Mouse (Mus musculus): ENCODE data around the gene Gm49322. TPM values are rescaled to one million over a fixed set of nuclear protein-coding genes. Genes with fewer than 3 reads are reported as not detected.

Gm49322 gene
- polyA plus RNA-seq, 1 experiment from 2014 or later = 2.1 TPM

DNA sequence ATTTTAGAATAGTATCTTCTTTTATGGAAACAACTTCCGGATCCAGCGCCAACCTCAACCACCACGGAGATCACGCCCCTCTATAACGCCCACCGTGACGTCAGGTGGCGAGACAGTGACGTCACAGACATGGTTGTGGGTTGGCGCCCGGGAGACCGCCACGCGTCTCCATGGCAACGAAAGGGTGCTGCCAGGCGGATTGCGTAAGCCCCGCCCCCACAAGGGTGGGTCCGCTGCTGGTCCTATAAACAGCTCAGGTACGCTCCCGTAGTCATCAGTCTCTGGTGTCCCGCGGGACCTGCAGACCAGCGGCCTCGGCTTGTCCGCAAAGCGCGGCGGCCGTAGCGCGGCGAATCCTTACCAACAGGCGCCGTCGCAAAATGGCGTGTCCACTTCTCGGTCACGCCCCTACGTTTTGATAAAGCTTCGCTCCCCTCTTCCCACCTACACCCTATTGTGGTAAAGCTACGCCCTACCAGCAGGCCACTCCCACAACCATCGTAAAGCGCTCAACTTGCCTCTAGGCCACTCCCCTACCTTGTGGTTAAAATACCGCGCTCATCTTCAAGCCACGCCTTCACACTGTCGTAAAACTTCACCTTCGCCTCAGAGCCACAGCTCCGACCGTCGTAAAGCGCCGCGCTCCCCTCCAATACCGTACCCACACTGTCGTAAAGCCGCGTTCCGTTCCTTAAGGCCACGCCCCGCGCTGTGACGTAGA lies 16.3 kb downstream of the Gm49322 start:
- Histone ChIP-seq H3K27ac (replicated peaks; ENCODE audit: low read depth, low read length) (peak overlapping the region; percentile 53), H3K36me3 (ENCODE audit: control insufficient read depth, insufficient read depth, low read length) (no peaks in the 10 kb centered on the region), H3K4me2 (ENCODE audit: low read depth, severe bottlenecking) (peak overlapping the region; percentile 69), H3K4me3 (ENCODE audit: low read depth, low read length) (peak overlapping the region; percentile 87), H3K9ac (ENCODE audit: low read length) (peak overlapping the region; percentile 80), H3K4me1 (ENCODE audit: control insufficient read depth, insufficient read depth, low read length) (peaks cover 17% of the 10 kb centered on the region), H3K27me3 (ENCODE audit: control insufficient read depth, insufficient read depth, low read length) (no peaks in the 10 kb centered on the region), H3K9me3 (ENCODE audit: control insufficient read depth, low read length) (no peaks in the 10 kb centered on the region)
- DNase-seq (ENCODE audit: low spot score) (peak; percentile 100), ATAC-seq (ENCODE audit: insufficient number of reproducible peaks, low FRiP score, low TSS enrichment, low read depth) (peak; percentile 95)
- WGBS = under 1% methylated on average over 64 of the region's 64 CpGs

DNA sequence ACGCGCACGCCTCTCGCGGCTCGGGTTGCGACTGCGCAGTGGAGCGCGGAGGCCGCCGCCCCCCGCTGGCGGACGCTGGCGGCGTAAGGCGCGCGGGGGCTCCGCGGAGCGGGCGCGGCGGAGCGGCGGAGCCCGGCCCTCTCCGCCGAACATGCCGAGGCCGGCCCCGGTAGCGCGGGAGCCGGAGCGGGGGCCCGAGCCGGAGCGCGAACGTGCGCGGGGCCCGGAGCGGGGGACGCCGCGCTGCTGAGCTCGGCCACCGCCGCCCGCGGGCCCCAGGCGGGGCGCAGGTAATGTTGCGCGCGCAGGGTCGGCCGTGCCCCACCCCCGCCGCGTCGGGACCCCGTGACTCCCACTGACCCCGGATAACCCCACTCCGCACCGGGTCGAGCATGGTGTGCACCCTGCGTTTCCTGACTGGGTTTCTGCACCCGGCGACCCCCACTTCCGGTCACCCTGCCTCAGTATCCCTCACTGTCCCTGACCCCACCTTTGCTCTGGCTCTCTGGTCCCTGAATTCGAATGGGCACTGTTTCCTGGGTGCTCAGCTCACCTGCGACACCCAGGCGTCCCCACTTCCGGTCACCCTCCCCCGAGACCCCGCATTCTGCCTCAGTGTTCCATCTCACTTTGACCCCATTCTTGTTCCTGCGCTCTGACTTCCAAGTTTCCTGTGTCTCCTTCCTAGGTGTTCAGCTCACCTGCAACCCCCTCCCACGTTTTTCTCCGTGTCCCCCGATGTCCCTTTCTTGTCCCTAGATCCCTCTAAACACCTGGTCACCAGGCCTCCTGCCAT lies 17.0 kb downstream of the Gm49322 start, which contains the start of gene Csnk1g2:
Csnk1g2 (plus strand) TSS at position 178 of the 796 bp plus-strand sequence.
- DNase-seq (ENCODE audit: low spot score) (peak; percentile 63), ATAC-seq (ENCODE audit: insufficient number of reproducible peaks, low FRiP score, low TSS enrichment, low read depth) (0 out of 2 replicates have a peak, but pooled peaks have one; percentile 10)
- Histone ChIP-seq H3K27ac (replicated peaks; ENCODE audit: low read depth, low read length) (peak within 1 kb of the TSS; percentile 87), H3K9ac (ENCODE audit: low read length) (peak within 1 kb of the TSS; percentile 80), H3K4me1 (ENCODE audit: control insufficient read depth, insufficient read depth, low read length) (peaks cover 24% of the 10 kb centered on the region), H3K9me3 (ENCODE audit: control insufficient read depth, low read length) (no peaks in the 10 kb centered on the region), H3K36me3 (ENCODE audit: control insufficient read depth, insufficient read depth, low read length) (no peaks in the 10 kb centered on the region), H3K4me2 (ENCODE audit: low read depth, severe bottlenecking) (peak within 1 kb of the TSS; percentile 69), H3K27me3 (ENCODE audit: control insufficient read depth, insufficient read depth, low read length) (no peaks in the 10 kb centered on the region), H3K4me3 (ENCODE audit: low read depth, low read length) (peak within 1 kb of the TSS; percentile 87)
- WGBS = under 1% methylated on average over 85 of the region's 85 CpGs

DNA sequence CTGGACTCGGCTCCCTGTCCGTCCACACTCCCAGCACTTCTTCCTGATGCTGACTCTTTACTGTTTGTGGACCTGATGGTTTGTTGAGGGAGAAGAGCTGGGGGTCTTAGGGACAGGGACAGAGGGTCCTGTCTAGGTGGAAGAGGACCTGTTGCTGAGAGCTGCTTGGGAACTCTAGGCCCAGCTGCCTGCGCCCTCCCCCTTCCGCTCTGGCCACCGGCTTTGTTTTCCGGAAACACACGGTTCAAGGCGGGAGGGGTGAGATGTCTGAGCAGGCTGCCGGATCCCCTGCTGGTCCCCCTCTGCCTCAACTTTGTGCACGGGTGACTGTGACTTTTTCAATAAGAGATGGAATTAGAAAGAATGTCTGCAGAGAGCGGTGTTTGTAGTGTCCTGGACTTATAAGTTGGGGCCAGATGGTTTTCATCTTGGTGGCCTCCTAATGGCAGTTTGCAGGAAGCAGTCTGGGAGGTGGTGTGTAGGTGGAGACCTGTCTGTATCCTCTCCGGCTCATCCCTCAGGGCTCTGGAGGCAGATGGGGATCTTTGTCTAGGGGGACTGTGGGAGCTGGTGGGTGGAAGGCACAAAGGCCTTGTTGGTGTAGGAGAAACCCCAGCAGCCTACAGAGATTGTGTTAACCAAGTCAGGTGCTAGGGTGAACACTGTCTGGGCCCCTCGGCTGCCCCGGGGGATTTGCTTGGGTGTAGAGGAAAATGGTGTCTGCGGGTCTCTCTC lies 17.8 kb downstream of the Gm49322 start:
- Histone ChIP-seq H3K9ac (ENCODE audit: low read length) (peak overlapping the region; percentile 80), H3K4me1 (ENCODE audit: control insufficient read depth, insufficient read depth, low read length) (peaks cover 24% of the 10 kb centered on the region), H3K27ac (replicated peaks; ENCODE audit: low read depth, low read length) (peak overlapping the region; percentile 87), H3K9me3 (ENCODE audit: control insufficient read depth, low read length) (no peaks in the 10 kb centered on the region), H3K36me3 (ENCODE audit: control insufficient read depth, insufficient read depth, low read length) (0 out of 2 replicates have a peak, but pooled peaks cover under 1% of the 10 kb centered on the region), H3K27me3 (ENCODE audit: control insufficient read depth, insufficient read depth, low read length) (no peaks in the 10 kb centered on the region), H3K4me2 (ENCODE audit: low read depth, severe bottlenecking) (peak overlapping the region; percentile 64), H3K4me3 (ENCODE audit: low read depth, low read length) (peak overlapping the region; percentile 87)
- ATAC-seq (ENCODE audit: insufficient number of reproducible peaks, low FRiP score, low TSS enrichment, low read depth) (no peak), DNase-seq (ENCODE audit: low spot score) (peak; percentile 78)
- WGBS = 12% methylated on average over 15 of the region's 15 CpGs

DNA sequence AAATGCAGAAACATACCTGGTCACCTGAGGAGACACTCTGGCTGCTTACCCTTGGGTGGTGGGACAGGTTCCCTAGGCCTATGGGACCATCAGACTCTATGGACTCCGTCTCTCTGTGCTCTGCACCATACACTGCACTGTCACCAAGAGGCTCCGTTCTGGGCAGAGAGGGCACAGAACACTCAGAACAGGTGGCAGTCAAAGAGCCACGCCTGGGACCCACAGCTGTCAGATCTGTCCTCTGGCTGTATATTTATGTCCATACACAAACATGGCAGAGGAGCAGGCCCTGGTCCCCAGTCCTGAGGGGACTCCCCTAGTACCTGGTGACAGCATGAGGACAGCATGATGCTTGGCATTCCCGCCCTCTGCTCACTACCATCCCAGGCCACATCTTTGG lies 19.9 kb downstream of the Gm49322 start:
- Histone ChIP-seq H3K4me1 (ENCODE audit: control insufficient read depth, insufficient read depth, low read length) (peaks cover 23% of the 10 kb centered on the region), H3K9ac (ENCODE audit: low read length) (no peak overlapping the region), H3K27ac (replicated peaks; ENCODE audit: low read depth, low read length) (no peak overlapping the region), H3K9me3 (ENCODE audit: control insufficient read depth, low read length) (no peaks in the 10 kb centered on the region), H3K4me3 (ENCODE audit: low read depth, low read length) (no peak overlapping the region), H3K36me3 (ENCODE audit: control insufficient read depth, insufficient read depth, low read length) (0 out of 2 replicates have a peak, but pooled peaks cover 2% of the 10 kb centered on the region), H3K4me2 (ENCODE audit: low read depth, severe bottlenecking) (no peak overlapping the region), H3K27me3 (ENCODE audit: control insufficient read depth, insufficient read depth, low read length) (no peaks in the 10 kb centered on the region)
- DNase-seq (ENCODE audit: low spot score) (no peak), ATAC-seq (ENCODE audit: insufficient number of reproducible peaks, low FRiP score, low TSS enrichment, low read depth) (no peak)
- 95% methylated on average over 4 of the region's 4 CpGs for WGBS

DNA sequence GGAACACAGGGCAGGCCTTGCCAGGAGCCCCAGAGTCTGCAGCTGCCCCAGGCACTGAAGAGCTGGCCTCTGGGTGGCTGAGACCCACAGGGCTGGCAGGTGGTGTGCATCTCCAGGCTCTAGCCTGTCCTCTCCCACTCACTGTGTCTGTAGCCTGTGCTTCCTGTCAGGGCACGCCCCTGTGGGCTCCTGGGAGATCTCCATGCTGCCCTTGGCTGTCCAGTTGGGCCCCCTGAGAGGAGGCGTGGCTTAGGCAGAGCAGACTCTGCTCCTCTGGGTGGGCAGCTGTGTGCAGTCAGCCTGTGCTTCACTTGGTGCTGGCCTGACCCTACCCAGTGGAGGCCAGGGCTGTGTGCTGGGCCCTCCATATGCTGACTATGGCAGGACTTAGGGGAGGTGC lies 21.9 kb downstream of the Gm49322 start:
- WGBS = 55% methylated on average over 2 of the region's 2 CpGs
- Histone ChIP-seq H3K9me3 (ENCODE audit: control insufficient read depth, low read length) (no peaks in the 10 kb centered on the region), H3K4me3 (ENCODE audit: low read depth, low read length) (no peak overlapping the region), H3K4me1 (ENCODE audit: control insufficient read depth, insufficient read depth, low read length) (peaks cover 18% of the 10 kb centered on the region), H3K9ac (ENCODE audit: low read length) (no peak overlapping the region), H3K27me3 (ENCODE audit: control insufficient read depth, insufficient read depth, low read length) (no peaks in the 10 kb centered on the region), H3K4me2 (ENCODE audit: low read depth, severe bottlenecking) (no peak overlapping the region), H3K27ac (replicated peaks; ENCODE audit: low read depth, low read length) (no peak overlapping the region), H3K36me3 (ENCODE audit: control insufficient read depth, insufficient read depth, low read length) (peaks cover 5% of the 10 kb centered on the region; the same call in 1 of the 2 replicates)
- DNase-seq (ENCODE audit: low spot score) (no peak), ATAC-seq (ENCODE audit: insufficient number of reproducible peaks, low FRiP score, low TSS enrichment, low read depth) (no peak; the same call in 1 of the 2 replicates)

DNA sequence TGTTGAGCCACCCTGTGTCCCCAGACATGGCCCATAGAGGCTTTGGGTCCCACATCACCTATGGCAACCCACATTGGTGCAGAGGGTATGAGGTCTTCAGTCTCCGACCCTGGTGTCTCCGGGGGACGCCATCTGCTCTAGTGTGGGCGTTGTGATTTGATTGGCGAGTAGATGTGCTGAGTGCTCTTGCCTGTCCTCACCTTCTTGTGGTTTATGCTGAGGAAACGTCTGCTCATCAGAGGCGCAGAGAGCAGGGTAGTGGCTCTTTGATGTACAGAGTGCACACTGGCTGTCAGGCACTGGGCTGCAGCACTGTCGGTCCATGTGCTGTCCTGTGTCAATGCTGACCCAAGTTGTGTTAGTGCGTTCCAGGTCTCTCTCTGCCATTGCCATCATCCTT lies 23.1 kb downstream of the Gm49322 start:
- no peaks in the 10 kb centered on the region for H3K9me3 ChIP-seq (ENCODE audit: control insufficient read depth, low read length)
- DNase-seq (ENCODE audit: low spot score) (no peak), ATAC-seq (ENCODE audit: insufficient number of reproducible peaks, low FRiP score, low TSS enrichment, low read depth) (no peak)
- H3K4me1 ChIP-seq (ENCODE audit: control insufficient read depth, insufficient read depth, low read length) = peaks cover 15% of the 10 kb centered on the region
- 88% methylated on average over 9 of the region's 9 CpGs for WGBS
- H3K4me3 ChIP-seq (ENCODE audit: low read depth, low read length) = no peak overlapping the region
- no peak overlapping the region for H3K9ac ChIP-seq (ENCODE audit: low read length)
- no peak overlapping the region for H3K4me2 ChIP-seq (ENCODE audit: low read depth, severe bottlenecking)
- H3K27me3 ChIP-seq (ENCODE audit: control insufficient read depth, insufficient read depth, low read length) = no peaks in the 10 kb centered on the region
- peaks cover 5% of the 10 kb centered on the region; the same call in 1 of the 2 replicates for H3K36me3 ChIP-seq (ENCODE audit: control insufficient read depth, insufficient read depth, low read length)
- no peak overlapping the region for H3K27ac ChIP-seq (replicated peaks; ENCODE audit: low read depth, low read length)

DNA sequence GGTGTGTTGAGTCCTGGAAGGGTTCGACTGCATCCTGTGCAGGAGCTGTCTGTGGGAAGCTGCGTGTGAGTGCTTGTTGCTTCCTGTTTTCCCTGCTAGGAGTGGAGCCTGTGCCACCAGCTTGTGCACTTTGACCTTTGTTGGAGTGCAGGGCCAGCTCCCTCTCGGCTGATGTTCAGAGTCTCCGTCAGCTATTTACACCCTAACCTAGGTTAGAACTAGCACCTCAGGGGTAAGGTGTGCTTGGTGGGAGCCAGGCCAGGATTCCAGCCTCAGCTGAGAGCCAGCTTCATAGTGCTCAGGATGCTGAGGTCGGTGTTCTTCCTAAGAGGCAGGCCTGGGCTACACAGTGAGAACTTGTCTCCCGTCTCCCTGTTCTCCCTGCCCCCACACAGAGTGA lies 29.5 kb downstream of the Gm49322 start:
- Histone ChIP-seq H3K27ac (replicated peaks; ENCODE audit: low read depth, low read length) (no peak overlapping the region), H3K4me2 (ENCODE audit: low read depth, severe bottlenecking) (no peak overlapping the region), H3K36me3 (ENCODE audit: control insufficient read depth, insufficient read depth, low read length) (peaks cover 46% of the 10 kb centered on the region), H3K27me3 (ENCODE audit: control insufficient read depth, insufficient read depth, low read length) (no peaks in the 10 kb centered on the region), H3K4me1 (ENCODE audit: control insufficient read depth, insufficient read depth, low read length) (no peaks in the 10 kb centered on the region), H3K9me3 (ENCODE audit: control insufficient read depth, low read length) (no peaks in the 10 kb centered on the region), H3K4me3 (ENCODE audit: low read depth, low read length) (no peak overlapping the region), H3K9ac (ENCODE audit: low read length) (no peak overlapping the region)
- ATAC-seq (ENCODE audit: insufficient number of reproducible peaks, low FRiP score, low TSS enrichment, low read depth) (no peak), DNase-seq (ENCODE audit: low spot score) (no peak)
- WGBS = 85% methylated on average over 6 of the region's 6 CpGs

DNA sequence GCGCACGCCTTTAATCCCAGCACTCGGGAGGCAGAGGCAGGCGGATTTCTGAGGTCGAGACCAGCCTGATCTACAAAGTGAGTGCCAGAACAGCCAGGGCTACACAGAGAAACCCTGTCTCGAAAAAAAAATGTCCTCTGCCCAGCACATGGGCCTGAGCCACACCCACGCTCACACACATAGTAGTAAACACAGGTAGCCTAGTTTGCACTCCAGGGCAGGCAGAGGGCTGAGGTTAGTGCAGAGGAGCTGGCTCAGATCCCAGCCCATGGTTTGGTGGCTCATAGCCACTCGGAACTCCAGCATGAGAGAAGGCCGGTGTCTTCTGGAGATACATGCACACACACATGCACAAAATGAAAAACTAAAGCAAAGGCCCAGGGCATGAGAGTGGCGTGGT lies 41.1 kb downstream of the Gm49322 start:
- H3K4me3 ChIP-seq (ENCODE audit: low read depth, low read length) = no peak overlapping the region
- WGBS = 95% methylated on average over 10 of the region's 10 CpGs
- H3K4me1 ChIP-seq (ENCODE audit: control insufficient read depth, insufficient read depth, low read length) = no peaks in the 10 kb centered on the region
- peaks cover 26% of the 10 kb centered on the region for H3K36me3 ChIP-seq (ENCODE audit: control insufficient read depth, insufficient read depth, low read length)
- no peak overlapping the region for H3K27ac ChIP-seq (replicated peaks; ENCODE audit: low read depth, low read length)
- DNase-seq (ENCODE audit: low spot score) (no peak), ATAC-seq (ENCODE audit: insufficient number of reproducible peaks, low FRiP score, low TSS enrichment, low read depth) (no peak)
- H3K4me2 ChIP-seq (ENCODE audit: low read depth, severe bottlenecking) = no peak overlapping the region
- no peaks in the 10 kb centered on the region for H3K27me3 ChIP-seq (ENCODE audit: control insufficient read depth, insufficient read depth, low read length)
- H3K9ac ChIP-seq (ENCODE audit: low read length) = no peak overlapping the region
- no peaks in the 10 kb centered on the region for H3K9me3 ChIP-seq (ENCODE audit: control insufficient read depth, low read length)
